Mouse (Mus musculus): Measurements from ENCODE around the gene Ldb2. TPM values are rescaled to one million over a fixed set of nuclear protein-coding genes. Genes with fewer than 3 reads are reported as not detected.

Ldb2 gene
- 10 to 100 TPM; 57.6 to 69.3 TPM for total RNA-seq (2021)
- long read RNA-seq, transcript Ldb2-205 (8 exons, 2,367 nt) = minor isoform, 11 of 51 reads
- long read RNA-seq, transcript Ldb2-201 (8 exons, 2,418 nt) = major isoform, 15 of 51 reads
- long read RNA-seq, partial matches to known transcripts = 8 of 51 reads
- long read RNA-seq, other reads (novel, unspliced or antisense) = 16 of 51 reads

GRCm38 (mm10) chr5:44799053-44799860 lies at the start of gene Ldb2:
Gene Ldb2 (minus strand): TSS chr5:44799680.
- DNase-seq (ENCODE audit: low spot score in 2 of 2) = peak; percentile 59 to 68

GRCm38 (mm10) chr5:44831287-44831686 lies 31.8 kb upstream of the Ldb2 start:
- DNase-seq (ENCODE audit: low spot score in 2 of 2) = peak; percentile 10 to 27

GRCm38 (mm10) chr5:44815506-44815905 lies 16.0 kb upstream of the Ldb2 start:
- DNase-seq (ENCODE audit: low spot score in 2 of 2) = no peak

DNA sequence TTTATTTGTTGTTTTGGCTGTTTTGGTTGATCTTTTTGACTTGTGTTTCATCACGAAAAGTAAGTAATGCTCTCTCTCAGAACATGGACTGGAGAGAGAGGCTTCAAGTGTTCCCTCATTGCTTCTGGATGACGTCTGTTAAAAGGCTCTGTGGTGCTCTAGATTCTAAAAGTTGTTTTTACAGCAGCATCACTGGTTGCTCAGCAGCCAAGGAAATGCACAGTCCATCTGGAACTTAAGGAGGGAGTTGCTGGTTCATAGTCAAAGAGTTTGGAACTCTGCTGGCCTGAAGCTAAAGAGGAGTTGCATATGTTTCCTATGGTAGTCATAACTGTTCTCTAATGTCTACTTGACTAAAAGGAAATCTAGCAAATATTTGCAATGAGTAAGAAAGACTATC lies 6.5 kb upstream of the Ldb2 start:
- DNase-seq (ENCODE audit: low spot score in 2 of 2) = no peak

DNA sequence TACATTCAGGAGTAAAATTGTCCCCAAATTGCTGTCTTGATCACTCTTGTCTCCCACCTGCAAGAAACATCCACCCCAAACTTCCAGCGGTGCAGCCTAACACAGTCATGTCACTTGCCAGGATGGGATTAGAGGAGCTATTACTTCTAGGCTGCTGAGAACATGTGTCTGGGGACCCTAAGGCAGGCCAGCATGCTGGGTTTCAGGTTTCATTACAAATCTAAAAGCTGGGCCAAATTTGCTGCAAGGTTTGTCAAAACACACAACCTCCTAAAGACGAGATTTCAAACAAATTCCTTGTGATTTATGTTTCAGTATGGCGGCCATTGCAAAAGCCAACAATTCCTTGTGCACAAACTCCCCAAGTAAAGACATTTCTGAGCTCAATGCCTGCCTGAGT lies 1.6 kb upstream of the Ldb2 start:
- DNase-seq (ENCODE audit: low spot score in 2 of 2) = no peak

DNA sequence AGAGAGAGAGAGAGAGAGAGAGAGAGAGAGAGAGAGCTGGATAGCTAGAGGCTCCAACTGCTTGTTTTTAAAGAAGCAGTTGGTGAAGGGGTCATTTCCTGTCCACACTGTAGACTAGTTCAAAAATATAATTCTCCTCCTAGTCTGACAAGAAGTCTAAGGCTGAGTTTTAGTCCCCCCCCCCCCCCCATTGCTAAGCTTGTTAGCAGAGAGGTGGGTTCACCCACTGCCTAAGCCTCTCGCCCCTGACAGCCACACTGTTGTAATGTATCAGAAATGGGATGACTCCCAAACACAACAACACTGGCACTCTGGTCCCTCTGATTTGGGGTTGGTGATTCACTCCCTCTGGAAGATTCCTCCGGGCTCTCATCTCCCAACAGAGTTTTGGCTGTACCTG lies 381 bp upstream of the Ldb2 start:
- no peak for DNase-seq (ENCODE audit: low spot score in 2 of 2)

GRCm38 (mm10) chr5:44798493-44798892 lies 987 bp downstream of the Ldb2 start:
- no peak for DNase-seq (ENCODE audit: low spot score in 2 of 2)

GRCm38 (mm10) chr5:44798056-44798455 lies 1.4 kb downstream of the Ldb2 start:
- no peak for DNase-seq (ENCODE audit: low spot score in 2 of 2)

- DNase-seq (ENCODE audit: low spot score in 2 of 2) = no peak
Measured at GRCm38 (mm10) chr5:44784591-44784990, 14.9 kb downstream of the Ldb2 start.

DNA sequence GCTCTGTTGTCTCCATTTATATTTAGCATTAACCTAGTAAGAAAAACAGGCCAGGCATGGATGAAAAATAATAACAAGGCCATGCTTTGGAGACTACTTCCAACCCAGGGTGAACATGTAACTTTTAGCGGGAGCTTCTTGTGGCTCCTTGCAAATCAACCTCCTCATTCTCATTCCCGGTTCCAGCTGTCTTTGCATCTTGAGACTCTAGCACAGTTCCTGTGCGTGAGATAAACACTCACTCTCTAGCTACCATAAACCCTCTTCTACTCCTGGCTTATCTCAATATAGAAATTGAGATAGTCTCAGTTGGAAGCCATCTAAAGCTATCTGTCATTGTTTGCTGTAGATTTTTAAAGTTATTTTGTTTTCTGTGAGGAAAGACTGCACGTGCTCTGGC lies 20.1 kb downstream of the Ldb2 start:
- DNase-seq (ENCODE audit: low spot score in 2 of 2) = no peak

DNA sequence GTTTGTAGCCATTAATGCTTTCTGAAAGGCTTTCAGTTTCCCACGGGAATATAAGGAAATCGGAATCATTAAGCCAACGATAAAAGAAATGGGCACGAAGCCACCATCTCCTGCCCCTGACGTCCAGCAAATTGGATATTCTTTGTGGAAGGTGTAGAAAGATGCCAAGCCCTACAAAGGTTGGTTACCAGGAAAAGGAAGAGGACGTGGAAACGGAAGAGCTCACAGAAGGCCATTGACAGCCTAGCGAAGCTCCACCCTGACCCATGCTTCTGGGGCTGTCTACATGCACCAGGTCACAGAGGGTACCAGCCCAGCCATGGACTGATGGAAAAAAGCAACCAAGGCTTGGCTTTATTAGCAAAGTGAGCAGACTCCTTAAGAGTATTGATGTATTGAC lies 31.0 kb downstream of the Ldb2 start:
- DNase-seq (ENCODE audit: low spot score in 2 of 2) = no peak

GRCm38 (mm10) chr5:44764911-44765310 lies 34.6 kb downstream of the Ldb2 start:
- no peak for DNase-seq (ENCODE audit: low spot score in 2 of 2)

DNA sequence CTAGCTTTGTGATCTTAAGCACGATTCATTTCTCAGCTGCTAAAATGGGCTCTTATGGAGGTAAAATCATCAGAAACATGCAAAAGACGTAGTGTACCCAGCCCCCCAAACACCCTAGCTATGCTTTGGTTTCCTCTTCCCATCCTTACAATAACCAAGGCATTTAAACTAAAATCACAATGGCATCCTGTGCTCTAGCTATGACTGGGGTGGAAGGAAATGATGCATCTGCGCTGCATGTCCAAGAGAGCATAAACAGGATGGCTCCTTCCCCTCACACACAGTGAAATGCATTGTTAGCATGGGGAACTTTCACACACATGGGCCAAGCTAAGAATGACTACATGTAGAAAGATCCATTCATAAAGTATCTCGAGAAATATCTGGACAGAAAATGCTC lies 40.3 kb downstream of the Ldb2 start:
- no peak for DNase-seq (ENCODE audit: low spot score in 2 of 2)

DNA sequence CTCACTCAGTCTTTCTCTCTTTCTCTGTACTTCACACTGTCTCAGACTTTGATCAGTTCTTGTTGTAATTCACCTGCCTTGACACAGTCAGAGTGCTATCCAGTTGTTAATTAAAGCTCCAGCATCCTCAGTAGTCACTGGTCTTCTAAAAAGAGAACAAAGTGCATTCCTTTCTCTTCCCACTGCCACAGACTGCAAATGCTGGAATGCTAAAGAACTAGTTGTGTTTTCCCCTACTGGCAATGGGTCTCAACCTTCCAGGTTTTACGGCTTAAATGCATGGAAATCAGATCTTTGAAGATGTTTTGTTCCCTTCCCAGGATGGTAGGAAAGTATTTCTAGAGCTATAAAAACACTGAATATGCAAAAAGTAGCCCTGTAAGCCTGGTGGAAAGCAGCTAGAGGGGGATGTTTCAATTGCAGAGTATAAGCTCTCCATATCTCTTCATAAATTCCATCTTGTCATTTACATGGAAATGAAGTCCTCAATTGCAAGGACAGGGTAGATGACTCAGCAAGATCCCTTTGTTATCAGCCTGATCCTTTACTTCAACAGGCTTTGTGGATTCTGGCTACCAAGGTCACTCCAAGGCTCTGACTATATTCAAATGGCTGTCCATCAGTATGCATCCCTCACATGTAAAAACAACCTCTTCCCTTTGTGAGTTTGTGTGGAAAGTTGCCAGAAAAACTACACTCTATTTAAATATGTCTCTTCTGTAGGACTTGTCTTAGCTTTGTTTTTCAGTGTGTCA lies 45.1 kb downstream of the Ldb2 start:
- DNase-seq (ENCODE audit: low spot score in 2 of 2) = no peak

- no peak for DNase-seq (ENCODE audit: low spot score in 2 of 2)
Measured at GRCm38 (mm10) chr5:44745706-44746105, 53.8 kb downstream of the Ldb2 start.

- DNase-seq (ENCODE audit: low spot score in 2 of 2) = no peak
Measured at GRCm38 (mm10) chr5:44736366-44736765, 63.1 kb downstream of the Ldb2 start.

DNA sequence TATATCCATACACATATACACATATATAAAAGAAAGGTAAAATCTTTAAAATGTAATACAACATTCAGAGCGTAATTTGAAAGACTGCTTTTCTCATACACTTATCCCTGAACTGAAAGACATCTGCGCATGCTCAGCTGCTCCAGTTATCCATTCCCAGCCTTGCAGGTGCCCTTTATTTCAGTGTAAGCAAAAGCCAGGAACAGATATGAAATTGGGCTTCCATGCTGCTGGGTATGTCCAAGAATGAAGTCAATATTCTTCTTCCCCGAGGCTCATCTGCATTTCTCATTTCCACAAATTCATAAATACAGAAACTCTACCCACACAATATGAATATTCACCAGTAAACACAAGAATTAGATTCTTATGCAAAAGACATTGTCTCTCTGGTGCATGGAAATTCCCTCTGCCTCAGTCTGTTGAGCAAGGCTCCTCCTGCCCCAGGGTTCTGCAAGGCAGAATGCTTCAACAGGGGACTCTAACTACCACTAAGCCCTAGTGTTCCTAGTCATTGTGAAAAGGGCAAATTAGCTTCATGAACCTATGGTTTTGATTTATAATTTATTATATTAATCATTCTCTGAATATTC lies 65.3 kb downstream of the Ldb2 start:
- no peak for DNase-seq (ENCODE audit: low spot score in 2 of 2)

GRCm38 (mm10) chr5:44729646-44730310 lies 69.7 kb downstream of the Ldb2 start:
- DNase-seq (ENCODE audit: low spot score in 2 of 2) = no peak

GRCm38 (mm10) chr5:44727995-44728394 lies 71.5 kb downstream of the Ldb2 start:
- no peak for DNase-seq (ENCODE audit: low spot score in 2 of 2)

- DNase-seq (ENCODE audit: low spot score in 2 of 2) = no peak
Measured at GRCm38 (mm10) chr5:44726546-44727476, 72.7 kb downstream of the Ldb2 start.

All from layer of hippocampus, postnatal 10 days (tissue).